Mouse (Mus musculus): ENCODE data around the gene Parpbp. TPM values are rescaled to one million over a fixed set of nuclear protein-coding genes. Genes with fewer than 3 reads are reported as not detected.

Parpbp gene
- total RNA-seq (2023): 7.2 and 9.2 TPM in 2 replicates

GRCm38 (mm10) chr10:88146707-88147477 lies at the start of gene Parpbp, which contains the start of gene Nup37:
Parpbp (minus strand) TSS chr10:88146941.
Nup37 (plus strand) TSS chr10:88146992.

GRCm38 (mm10) chr10:88090772-88091171 lies 56.0 kb downstream of the Parpbp start, which contains the start of gene Pmch:
Pmch (plus strand) TSS chr10:88091072.

Other genes with a start within 250 kb of the Parpbp start
- gene Pmch, start 55.9 kb downstream of the Parpbp start, total RNA-seq (2023): not detected in 2 replicates
- gene Nup37, start 51 bp upstream of the Parpbp start, total RNA-seq (2023): 5.0 and 5.7 TPM in 2 replicates
- 17.3 and 18.3 TPM in 2 replicates for gene Washc3, start 54.2 kb upstream of the Parpbp start, total RNA-seq (2023)
- gene Dram1, start 232.1 kb upstream of the Parpbp start, total RNA-seq (2023): 32.6 and 32.7 TPM in 2 replicates
- gene Gnptab, start 232.2 kb upstream of the Parpbp start, total RNA-seq (2023): 22.0 and 30.0 TPM in 2 replicates